Mouse (Mus musculus): ENCODE measurements around the gene Ppp1r14d. TPM values are rescaled to one million over a fixed set of nuclear protein-coding genes. Genes with fewer than 3 reads are reported as not detected.

The Ppp1r14d gene
- polyA plus RNA-seq, 1 experiment, result not detected

GRCm38 (mm10) chr2:119260518-119260917 lies 30.8 kb upstream of the Ppp1r14d start:
- peaks cover 24% of the 10 kb centered on the region for H3K27me3 ChIP-seq (replicated peaks)
- H3K36me3 ChIP-seq (replicated peaks; ENCODE audit: low read length), result no peaks in the 10 kb centered on the region
- no peak overlapping the region for H3K4me3 ChIP-seq (replicated peaks)
- H3K4me1 ChIP-seq, result peaks cover 32% of the 10 kb centered on the region
- H3K9me3 ChIP-seq, result no peaks in the 10 kb centered on the region
- no peak for TF ChIP-seq GATA1 (IDR thresholded peaks at IDR 0.05; ENCODE audit: borderline replicate concordance, low read length)
- TF ChIP-seq FLI1 (IDR thresholded peaks at IDR 0.05; ENCODE audit: low read length), result no peak

- Histone ChIP-seq H3K4me1 (peaks cover 12% of the 10 kb centered on the region), H3K27me3 (replicated peaks) (peaks cover 35% of the 10 kb centered on the region), H3K9me3 (no peaks in the 10 kb centered on the region), H3K36me3 (replicated peaks; ENCODE audit: low read length) (no peaks in the 10 kb centered on the region), H3K4me3 (replicated peaks) (no peak overlapping the region)
- TF ChIP-seq FLI1 (IDR thresholded peaks at IDR 0.05; ENCODE audit: low read length) (no peak), GATA1 (IDR thresholded peaks at IDR 0.05; ENCODE audit: borderline replicate concordance, low read length) (no peak)
These were observed 25.3 kb upstream of the Ppp1r14d start for GRCm38 (mm10) chr2:119254976-119255375.

- H3K27me3 ChIP-seq (replicated peaks), result peaks cover 49% of the 10 kb centered on the region
- no peaks in the 10 kb centered on the region for H3K36me3 ChIP-seq (replicated peaks; ENCODE audit: low read length)
- H3K9me3 ChIP-seq, result no peaks in the 10 kb centered on the region
- TF ChIP-seq FLI1 (IDR thresholded peaks at IDR 0.05; ENCODE audit: low read length) (no peak), GATA1 (IDR thresholded peaks at IDR 0.05; ENCODE audit: borderline replicate concordance, low read length) (peak; percentile 98)
- peak overlapping the region; percentile 85 for H3K4me3 ChIP-seq (replicated peaks)
- peaks cover 20% of the 10 kb centered on the region for H3K4me1 ChIP-seq
These were observed 21.2 kb upstream of the Ppp1r14d start for GRCm38 (mm10) chr2:119250826-119251478.

- Histone ChIP-seq H3K27me3 (replicated peaks) (peaks cover 49% of the 10 kb centered on the region), H3K4me1 (peaks cover 24% of the 10 kb centered on the region), H3K4me3 (replicated peaks) (no peak overlapping the region), H3K9me3 (no peaks in the 10 kb centered on the region), H3K36me3 (replicated peaks; ENCODE audit: low read length) (no peaks in the 10 kb centered on the region)
- TF ChIP-seq GATA1 (IDR thresholded peaks at IDR 0.05; ENCODE audit: borderline replicate concordance, low read length), result no peak
- no peak for TF ChIP-seq FLI1 (IDR thresholded peaks at IDR 0.05; ENCODE audit: low read length)
These were observed 20.7 kb upstream of the Ppp1r14d start for GRCm38 (mm10) chr2:119250377-119250776.

GRCm38 (mm10) chr2:119249592-119250061 lies 19.9 kb upstream of the Ppp1r14d start:
- H3K4me3 ChIP-seq (replicated peaks), result no peak overlapping the region
- H3K4me1 ChIP-seq, result peaks cover 29% of the 10 kb centered on the region
- no peaks in the 10 kb centered on the region for H3K9me3 ChIP-seq
- H3K36me3 ChIP-seq (replicated peaks; ENCODE audit: low read length), result no peaks in the 10 kb centered on the region
- peaks cover 49% of the 10 kb centered on the region for H3K27me3 ChIP-seq (replicated peaks)
- TF ChIP-seq FLI1 (IDR thresholded peaks at IDR 0.05; ENCODE audit: low read length) (no peak), GATA1 (IDR thresholded peaks at IDR 0.05; ENCODE audit: borderline replicate concordance, low read length) (no peak)

GRCm38 (mm10) chr2:119247904-119248303 lies 18.2 kb upstream of the Ppp1r14d start:
- H3K4me3 ChIP-seq (replicated peaks), result no peak overlapping the region
- H3K9me3 ChIP-seq, result no peaks in the 10 kb centered on the region
- peaks cover 29% of the 10 kb centered on the region for H3K4me1 ChIP-seq
- H3K27me3 ChIP-seq (replicated peaks), result peaks cover 49% of the 10 kb centered on the region
- no peak for TF ChIP-seq FLI1 (IDR thresholded peaks at IDR 0.05; ENCODE audit: low read length)
- TF ChIP-seq GATA1 (IDR thresholded peaks at IDR 0.05; ENCODE audit: borderline replicate concordance, low read length), result no peak
- H3K36me3 ChIP-seq (replicated peaks; ENCODE audit: low read length), result no peaks in the 10 kb centered on the region

GRCm38 (mm10) chr2:119245246-119245645 lies 15.5 kb upstream of the Ppp1r14d start:
- no peaks in the 10 kb centered on the region for H3K36me3 ChIP-seq (replicated peaks; ENCODE audit: low read length)
- no peak for TF ChIP-seq GATA1 (IDR thresholded peaks at IDR 0.05; ENCODE audit: borderline replicate concordance, low read length)
- H3K4me3 ChIP-seq (replicated peaks), result no peak overlapping the region
- H3K27me3 ChIP-seq (replicated peaks), result peaks cover 67% of the 10 kb centered on the region
- no peaks in the 10 kb centered on the region for H3K9me3 ChIP-seq
- peaks cover 25% of the 10 kb centered on the region for H3K4me1 ChIP-seq

GRCm38 (mm10) chr2:119242548-119242947 lies 12.8 kb upstream of the Ppp1r14d start:
- Histone ChIP-seq H3K9me3 (no peaks in the 10 kb centered on the region), H3K27me3 (replicated peaks) (peaks cover 71% of the 10 kb centered on the region), H3K4me1 (peaks cover 30% of the 10 kb centered on the region), H3K4me3 (replicated peaks) (no peak overlapping the region), H3K36me3 (replicated peaks; ENCODE audit: low read length) (no peaks in the 10 kb centered on the region)
- TF ChIP-seq FLI1 (IDR thresholded peaks at IDR 0.05; ENCODE audit: low read length), result no peak
- TF ChIP-seq GATA1 (IDR thresholded peaks at IDR 0.05; ENCODE audit: borderline replicate concordance, low read length), result no peak

- H3K4me1 ChIP-seq, result peaks cover 32% of the 10 kb centered on the region
- peaks cover 82% of the 10 kb centered on the region for H3K27me3 ChIP-seq (replicated peaks)
- H3K9me3 ChIP-seq, result no peaks in the 10 kb centered on the region
- TF ChIP-seq FLI1 (IDR thresholded peaks at IDR 0.05; ENCODE audit: low read length) (no peak), GATA1 (IDR thresholded peaks at IDR 0.05; ENCODE audit: borderline replicate concordance, low read length) (no peak)
- no peak overlapping the region for H3K4me3 ChIP-seq (replicated peaks)
- no peaks in the 10 kb centered on the region for H3K36me3 ChIP-seq (replicated peaks; ENCODE audit: low read length)
These were observed 11.1 kb upstream of the Ppp1r14d start for GRCm38 (mm10) chr2:119240819-119241186.

- Histone ChIP-seq H3K4me3 (replicated peaks) (no peak overlapping the region), H3K9me3 (no peaks in the 10 kb centered on the region), H3K27me3 (replicated peaks) (peaks cover 84% of the 10 kb centered on the region), H3K4me1 (peaks cover 27% of the 10 kb centered on the region), H3K36me3 (replicated peaks; ENCODE audit: low read length) (no peaks in the 10 kb centered on the region)
- TF ChIP-seq GATA1 (IDR thresholded peaks at IDR 0.05; ENCODE audit: borderline replicate concordance, low read length), result no peak
- TF ChIP-seq FLI1 (IDR thresholded peaks at IDR 0.05; ENCODE audit: low read length), result no peak
These were observed 10.5 kb upstream of the Ppp1r14d start for GRCm38 (mm10) chr2:119240075-119240818.

Measured in megakaryocyte, embryonic 14.5 days (primary cell).